Mouse (Mus musculus): ENCODE results near the gene Map1lc3b. TPM values are rescaled to one million over a fixed set of nuclear protein-coding genes. Genes with fewer than 3 reads are reported as not detected.

Map1lc3b gene
- polyA plus RNA-seq, 1 experiment from 2014 or later: 352 TPM

GRCm38 (mm10) chr8:121620801-121621516, 30.8 kb downstream of the Map1lc3b start:
- Histone ChIP-seq H3K4me3 (no peak overlapping the region), H3K4me2 (no peak overlapping the region), H3K9ac (no peak overlapping the region), H3K9me3 (no peaks in the 10 kb centered on the region), H3K27ac (replicated peaks) (0 out of 2 replicates have a peak overlapping the region, but pooled peaks have one; percentile 23), H3K27me3 (no peaks in the 10 kb centered on the region), H3K36me3 (peaks cover 9% of the 10 kb centered on the region), H3K4me1 (replicated peaks) (peaks cover 67% of the 10 kb centered on the region)
- ATAC-seq (ENCODE audit: low FRiP score, low read depth): no peak
- WGBS: 86% methylated on average over 12 of the region's 12 CpGs

GRCm38 (mm10) chr8:121621879-121622278, 31.7 kb downstream of the Map1lc3b start:
- Histone ChIP-seq H3K4me1 (replicated peaks) (peaks cover 73% of the 10 kb centered on the region), H3K9me3 (no peaks in the 10 kb centered on the region), H3K36me3 (peaks cover 12% of the 10 kb centered on the region), H3K4me3 (no peak overlapping the region), H3K9ac (no peak overlapping the region), H3K27me3 (no peaks in the 10 kb centered on the region), H3K27ac (replicated peaks) (no peak overlapping the region), H3K4me2 (no peak overlapping the region)
- 54% methylated on average over 1 of the region's 1 CpGs for WGBS
- ATAC-seq (ENCODE audit: low FRiP score, low read depth): no peak

DNA sequence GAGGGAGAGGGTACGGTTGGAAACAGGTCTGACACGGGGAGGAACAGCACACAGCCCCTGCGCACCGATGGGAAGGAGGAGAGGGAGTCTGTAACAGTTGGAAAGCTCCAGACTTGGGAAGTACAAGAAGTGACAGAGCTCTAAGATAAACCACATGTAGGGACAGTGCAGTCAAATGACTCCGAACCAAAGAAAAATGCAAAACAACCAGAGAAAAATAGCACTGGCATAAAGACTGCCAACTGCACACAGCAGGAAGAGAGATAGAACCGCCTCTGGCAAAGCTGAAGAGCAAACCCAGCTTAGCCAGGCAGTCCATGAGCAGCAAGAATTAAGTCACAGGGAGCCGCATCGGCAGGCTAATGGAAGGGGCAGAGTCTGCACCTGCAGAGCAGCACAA, 32.9 kb downstream of the Map1lc3b start:
- Histone ChIP-seq H3K9me3 (no peaks in the 10 kb centered on the region), H3K9ac (no peak overlapping the region), H3K4me3 (no peak overlapping the region), H3K4me1 (replicated peaks) (peaks cover 73% of the 10 kb centered on the region), H3K27me3 (no peaks in the 10 kb centered on the region), H3K4me2 (no peak overlapping the region), H3K36me3 (peaks cover 13% of the 10 kb centered on the region), H3K27ac (replicated peaks) (no peak overlapping the region)
- WGBS: 57% methylated on average over 8 of the region's 8 CpGs
- ATAC-seq (ENCODE audit: low FRiP score, low read depth): no peak

- H3K4me2 ChIP-seq: no peak overlapping the region
- H3K9me3 ChIP-seq: no peaks in the 10 kb centered on the region
- no peak overlapping the region for H3K4me3 ChIP-seq
- H3K27ac ChIP-seq (replicated peaks): no peak overlapping the region
- H3K4me1 ChIP-seq (replicated peaks): peaks cover 40% of the 10 kb centered on the region
- WGBS: 93% methylated on average over 4 of the region's 4 CpGs
- no peak for ATAC-seq (ENCODE audit: low FRiP score, low read depth)
- no peak overlapping the region for H3K9ac ChIP-seq
- H3K27me3 ChIP-seq: no peaks in the 10 kb centered on the region
- H3K36me3 ChIP-seq: peaks cover 15% of the 10 kb centered on the region
Measured at GRCm38 (mm10) chr8:121628681-121629080, 38.5 kb downstream of the Map1lc3b start.

DNA sequence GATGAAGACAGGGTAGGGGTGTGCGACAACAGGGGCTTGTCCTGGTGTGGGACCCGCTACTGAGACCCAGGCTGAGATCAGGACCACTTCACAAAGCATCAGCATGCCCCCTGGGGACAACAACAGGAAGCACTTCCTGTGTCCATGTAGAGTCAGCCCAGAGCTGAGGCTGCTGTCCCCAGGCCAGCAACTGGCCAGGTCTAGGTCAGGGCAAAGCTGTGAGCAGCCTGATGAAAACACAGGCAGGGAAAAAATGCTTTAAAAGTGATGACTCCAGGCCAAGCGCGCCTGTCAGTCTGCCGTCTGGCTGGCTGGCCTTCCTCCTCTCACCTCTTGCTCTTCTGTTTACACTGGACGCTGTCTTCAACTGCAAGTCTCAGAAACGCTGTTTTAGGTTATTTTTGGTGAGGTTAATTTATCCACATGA, 41.5 kb downstream of the Map1lc3b start:
- WGBS: 68% methylated on average over 7 of the region's 7 CpGs
- H3K36me3 ChIP-seq: peaks cover 12% of the 10 kb centered on the region
- H3K27ac ChIP-seq (replicated peaks): no peak overlapping the region; the same call in 1 of the 2 replicates
- no peak overlapping the region for H3K9ac ChIP-seq
- H3K4me3 ChIP-seq: no peak overlapping the region
- H3K4me1 ChIP-seq (replicated peaks): peaks cover 33% of the 10 kb centered on the region
- no peak overlapping the region for H3K4me2 ChIP-seq
- no peaks in the 10 kb centered on the region for H3K27me3 ChIP-seq
- 0 out of 2 replicates have a peak, but pooled peaks have one; percentile 21 for ATAC-seq (ENCODE audit: low FRiP score, low read depth)
- H3K9me3 ChIP-seq: no peaks in the 10 kb centered on the region

DNA sequence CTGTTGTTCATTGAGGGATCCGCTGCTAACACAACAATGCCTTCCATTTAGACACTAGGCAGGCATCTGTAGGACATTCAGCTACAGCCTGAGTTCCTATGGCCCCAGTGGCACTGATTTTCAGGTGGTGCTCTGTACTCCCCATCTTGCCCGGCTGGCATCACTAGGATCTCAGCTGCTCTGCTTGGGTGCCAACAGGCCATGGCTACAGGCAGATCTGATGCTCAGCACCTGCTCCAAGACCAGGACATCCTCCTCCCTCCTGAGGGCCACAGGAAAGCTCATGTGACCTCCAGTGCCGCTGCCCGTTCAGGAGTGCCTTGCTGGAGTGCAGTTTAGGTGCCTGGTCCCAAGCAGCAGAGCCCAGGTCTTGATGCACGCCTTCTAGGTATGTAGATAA, 42.2 kb downstream of the Map1lc3b start:
- WGBS: 80% methylated on average over 5 of the region's 5 CpGs
- Histone ChIP-seq H3K4me3 (no peak overlapping the region), H3K4me1 (replicated peaks) (peaks cover 40% of the 10 kb centered on the region), H3K27me3 (no peaks in the 10 kb centered on the region), H3K36me3 (peaks cover 11% of the 10 kb centered on the region), H3K9ac (no peak overlapping the region), H3K27ac (replicated peaks) (no peak overlapping the region; the same call in 1 of the 2 replicates), H3K4me2 (no peak overlapping the region), H3K9me3 (no peaks in the 10 kb centered on the region)
- ATAC-seq (ENCODE audit: low FRiP score, low read depth): no peak

- ATAC-seq (ENCODE audit: low FRiP score, low read depth): no peak
- H3K9me3 ChIP-seq: no peaks in the 10 kb centered on the region
- no peaks in the 10 kb centered on the region for H3K36me3 ChIP-seq
- no peak overlapping the region for H3K27ac ChIP-seq (replicated peaks)
- no peaks in the 10 kb centered on the region for H3K27me3 ChIP-seq
- WGBS: 85% methylated on average over 6 of the region's 6 CpGs
- peaks cover 52% of the 10 kb centered on the region for H3K4me1 ChIP-seq (replicated peaks)
- no peak overlapping the region for H3K4me2 ChIP-seq
- no peak overlapping the region for H3K4me3 ChIP-seq
- no peak overlapping the region for H3K9ac ChIP-seq
Measured at GRCm38 (mm10) chr8:121635534-121635933, 45.4 kb downstream of the Map1lc3b start.

DNA sequence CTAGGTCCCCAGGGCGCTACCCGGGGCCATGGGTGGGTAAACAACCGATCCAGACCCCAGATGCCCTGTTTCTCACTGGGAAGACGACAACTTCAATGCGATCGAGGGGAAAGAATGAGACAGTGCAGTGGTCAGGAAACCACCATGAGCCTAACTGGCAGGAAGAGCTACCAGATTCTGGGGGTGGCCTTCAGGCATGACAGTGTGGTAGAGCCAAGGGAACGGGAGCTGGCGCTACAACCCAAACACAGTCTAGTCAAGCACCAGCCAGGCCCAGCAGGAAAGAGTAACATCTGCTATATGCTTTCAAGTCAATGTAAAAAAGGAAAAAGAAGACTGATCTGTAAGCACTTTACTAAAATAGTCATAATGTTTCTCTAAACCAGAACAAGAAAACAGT, 46.0 kb downstream of the Map1lc3b start:
- peaks cover 56% of the 10 kb centered on the region for H3K4me1 ChIP-seq (replicated peaks)
- no peak overlapping the region for H3K4me3 ChIP-seq

GRCm38 (mm10) chr8:121642804-121643203, 52.6 kb downstream of the Map1lc3b start:
- 0 out of 2 replicates have a peak overlapping the region, but pooled peaks have one; percentile 14 for H3K9ac ChIP-seq
- H3K27ac ChIP-seq (replicated peaks): 0 out of 2 replicates have a peak overlapping the region, but pooled peaks have one; percentile 2

More for the DNA sequence above, 46.0 kb downstream of the Map1lc3b start:
- 82% methylated on average over 8 of the region's 8 CpGs for WGBS
- no peak overlapping the region for H3K4me2 ChIP-seq
- no peaks in the 10 kb centered on the region for H3K36me3 ChIP-seq
- H3K9ac ChIP-seq: no peak overlapping the region
- H3K27me3 ChIP-seq: no peaks in the 10 kb centered on the region
- peak overlapping the region; percentile 43 for H3K27ac ChIP-seq (replicated peaks)
- no peaks in the 10 kb centered on the region for H3K9me3 ChIP-seq
- no peak for ATAC-seq (ENCODE audit: low FRiP score, low read depth)

DNA sequence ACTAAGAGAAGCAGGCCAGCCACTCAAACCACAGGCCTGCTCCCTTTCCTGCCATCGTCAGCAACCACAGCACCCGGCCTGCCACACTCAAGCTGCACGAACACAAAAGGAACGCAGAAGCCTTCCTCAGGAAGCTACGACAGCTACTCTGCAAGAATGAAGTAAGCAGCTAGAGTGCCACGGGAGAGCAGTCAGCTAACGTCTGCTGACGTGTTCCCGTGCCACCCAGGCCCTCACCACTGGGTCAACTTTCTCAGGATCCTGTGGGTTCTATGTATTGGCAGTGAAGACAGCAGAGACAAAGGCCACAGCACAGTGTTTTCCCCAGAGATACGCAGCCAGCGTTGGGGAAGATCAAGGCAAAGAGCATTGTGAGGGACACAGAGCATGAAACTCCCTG, 53.2 kb downstream of the Map1lc3b start:
- H3K36me3 ChIP-seq: no peaks in the 10 kb centered on the region
- H3K27me3 ChIP-seq: no peaks in the 10 kb centered on the region
- H3K4me1 ChIP-seq (replicated peaks): peaks cover 76% of the 10 kb centered on the region
- H3K9ac ChIP-seq: 0 out of 2 replicates have a peak overlapping the region, but pooled peaks have one; percentile 14
- no peak overlapping the region for H3K4me2 ChIP-seq
- WGBS: 36% methylated on average over 11 of the region's 11 CpGs
- no peak overlapping the region; the same call in 1 of the 2 replicates for H3K27ac ChIP-seq (replicated peaks)
- no peak for ATAC-seq (ENCODE audit: low FRiP score, low read depth)
- H3K4me3 ChIP-seq: no peak overlapping the region
- no peaks in the 10 kb centered on the region for H3K9me3 ChIP-seq

More at GRCm38 (mm10) chr8:121642804-121643203, 52.6 kb downstream of the Map1lc3b start:
- no peak for ATAC-seq (ENCODE audit: low FRiP score, low read depth)
- Histone ChIP-seq H3K9me3 (no peaks in the 10 kb centered on the region), H3K4me1 (replicated peaks) (peaks cover 76% of the 10 kb centered on the region), H3K4me2 (no peak overlapping the region; the same call in 1 of the 2 replicates), H3K36me3 (no peaks in the 10 kb centered on the region), H3K27me3 (no peaks in the 10 kb centered on the region), H3K4me3 (no peak overlapping the region)
- 70% methylated on average over 3 of the region's 3 CpGs for WGBS

DNA sequence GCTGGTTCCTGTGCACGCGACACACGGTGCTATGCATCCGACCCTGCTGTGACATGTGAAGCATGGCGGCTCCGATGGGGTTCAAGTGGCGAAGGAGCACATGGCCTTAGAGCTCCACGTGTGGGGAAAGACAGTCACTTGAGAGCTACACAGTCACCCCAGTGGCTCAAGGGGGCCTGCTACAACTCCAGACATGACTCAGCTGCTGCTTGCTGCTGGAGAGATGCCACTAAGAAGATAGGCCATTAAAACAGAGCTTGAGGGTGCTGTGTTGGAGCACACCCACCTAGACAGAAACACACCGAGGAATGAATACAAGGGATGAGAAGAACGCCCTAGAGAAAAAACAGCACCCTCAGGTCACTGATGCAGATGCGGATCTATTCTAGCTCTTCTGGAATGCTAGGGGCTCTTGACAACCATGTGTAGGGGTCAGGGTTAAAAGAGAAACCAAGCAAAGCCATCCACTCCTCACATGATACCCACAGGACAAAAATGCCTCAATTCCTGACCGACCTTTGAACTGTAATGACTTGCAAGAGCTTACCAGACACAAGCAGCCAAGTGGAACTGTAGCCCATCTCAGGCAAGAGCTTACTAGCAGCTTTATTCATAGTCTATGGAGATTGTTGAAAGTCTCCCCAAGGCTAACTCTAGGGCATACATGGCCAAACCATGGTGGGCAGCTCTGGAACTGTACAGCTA, 57.5 kb downstream of the Map1lc3b start:
- H3K9me3 ChIP-seq: no peaks in the 10 kb centered on the region
- no peaks in the 10 kb centered on the region for H3K27me3 ChIP-seq
- H3K36me3 ChIP-seq: no peaks in the 10 kb centered on the region
- peaks cover 85% of the 10 kb centered on the region for H3K4me1 ChIP-seq (replicated peaks)
- H3K9ac ChIP-seq: no peak overlapping the region
- 71% methylated on average over 12 of the region's 12 CpGs for WGBS
- H3K4me3 ChIP-seq: no peak overlapping the region
- H3K4me2 ChIP-seq: peak overlapping the region; percentile 73
- H3K27ac ChIP-seq (replicated peaks): no peak overlapping the region; the same call in 1 of the 2 replicates
- ATAC-seq (ENCODE audit: low FRiP score, low read depth): no peak

All from hindbrain, embryonic 15.5 days (tissue).